Mouse (Mus musculus) retina, adult 2 months (tissue): Measurements from ENCODE around the gene Clec12a.

ENCODE experiments used
- DNase-seq: peaks from one replicate; pipeline ENCODE4 v3.0.0-alpha.2; 2012; ENCODE audit warnings: low read depth, low spot score

Gene Clec12a

GRCm38 (mm10) chr6:129374937-129375471 is 32.5 kb downstream of the Clec12a start:
- DNase-seq, result no peak

GRCm38 (mm10) chr6:129380454-129380853 is 38.0 kb downstream of the Clec12a start:
- no peak for DNase-seq

- DNase-seq, result no peak
Observed at GRCm38 (mm10) chr6:129381736-129382135, 39.2 kb downstream of the Clec12a start.

GRCm38 (mm10) chr6:129383466-129383865 is 41.0 kb downstream of the Clec12a start:
- no peak for DNase-seq

DNA sequence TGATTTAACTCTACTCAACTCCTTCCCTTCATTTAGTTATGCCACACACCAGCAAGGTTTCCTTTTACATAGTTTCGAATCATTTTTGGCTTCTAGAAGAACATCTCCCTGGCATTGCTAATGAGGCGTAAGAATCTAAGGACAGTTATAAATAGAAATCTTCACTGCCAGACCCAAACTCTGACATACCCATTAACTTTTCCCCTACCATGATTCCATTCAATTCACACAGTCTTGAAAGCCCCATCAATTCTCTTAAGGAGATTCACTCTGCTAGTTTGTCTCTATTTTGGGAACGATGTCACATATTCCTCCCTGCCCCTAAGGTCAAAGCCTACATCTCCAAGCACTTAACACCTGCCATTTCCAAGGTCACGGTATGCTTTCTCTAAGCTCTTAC is 42.5 kb downstream of the Clec12a start:
- DNase-seq, result no peak

GRCm38 (mm10) chr6:129385774-129386173 is 43.3 kb downstream of the Clec12a start, which contains the start of gene Clec12b:
TSS of gene Clec12b (minus strand) at chr6:129385874.
- no peak for DNase-seq

DNA sequence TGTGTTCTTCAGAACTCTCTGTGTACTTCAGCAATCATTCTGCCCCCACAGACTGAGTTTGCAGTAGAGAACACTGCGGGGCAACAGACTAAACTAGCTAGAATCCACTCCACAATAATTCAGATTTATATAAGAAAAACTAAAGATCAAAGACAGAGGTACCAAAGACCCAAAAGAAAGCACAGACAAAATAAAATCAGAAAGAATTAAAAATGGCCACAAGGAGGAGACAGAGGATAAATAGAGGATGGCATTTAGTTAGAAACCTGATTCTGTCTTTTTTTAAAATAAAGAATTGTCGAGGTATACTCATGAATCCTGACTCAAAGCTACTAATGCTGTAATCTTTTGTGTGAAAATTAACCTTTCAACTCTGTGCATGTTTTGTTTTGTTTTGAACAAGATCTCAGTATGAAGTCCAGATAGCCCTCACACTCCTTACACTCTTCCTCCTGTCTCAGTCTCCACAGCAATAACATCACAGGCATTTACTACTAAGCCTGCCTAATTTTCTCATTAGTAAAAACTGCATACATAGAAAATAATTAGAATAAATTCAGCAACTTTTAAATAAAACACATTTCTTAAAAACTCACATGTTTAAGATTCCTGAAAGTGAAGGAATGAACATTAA is 50.7 kb downstream of the Clec12a start:
- no peak for DNase-seq

- DNase-seq, result no peak
Observed at GRCm38 (mm10) chr6:129393732-129394131, 51.2 kb downstream of the Clec12a start.

DNA sequence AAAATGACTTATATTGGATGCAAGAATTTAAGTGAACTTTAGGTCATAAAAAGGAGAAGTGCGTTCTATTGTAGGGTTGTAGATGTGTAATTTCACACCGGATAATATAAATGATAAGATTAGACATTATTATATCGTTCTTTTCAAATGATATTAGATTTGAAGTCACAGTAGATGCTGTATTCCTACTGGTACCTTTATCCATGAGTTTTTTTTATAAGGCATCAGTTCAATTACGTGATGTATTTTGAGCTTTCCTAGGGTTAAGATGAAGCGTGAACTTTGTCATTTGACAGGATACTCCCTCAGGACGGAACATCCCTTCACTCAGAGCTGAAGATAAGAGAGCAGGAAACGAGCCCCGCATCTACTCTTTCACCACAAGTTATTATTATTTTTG is 54.5 kb downstream of the Clec12a start, which contains the start of gene Clec1b:
TSS of gene Clec1b (plus strand) at position 301 of the 400 bp plus-strand sequence.
- DNase-seq, result no peak

GRCm38 (mm10) chr6:129399945-129400344 is 57.5 kb downstream of the Clec12a start:
- DNase-seq, result peak; percentile 8

GRCm38 (mm10) chr6:129402404-129402803 is 59.9 kb downstream of the Clec12a start:
- DNase-seq, result no peak

DNA sequence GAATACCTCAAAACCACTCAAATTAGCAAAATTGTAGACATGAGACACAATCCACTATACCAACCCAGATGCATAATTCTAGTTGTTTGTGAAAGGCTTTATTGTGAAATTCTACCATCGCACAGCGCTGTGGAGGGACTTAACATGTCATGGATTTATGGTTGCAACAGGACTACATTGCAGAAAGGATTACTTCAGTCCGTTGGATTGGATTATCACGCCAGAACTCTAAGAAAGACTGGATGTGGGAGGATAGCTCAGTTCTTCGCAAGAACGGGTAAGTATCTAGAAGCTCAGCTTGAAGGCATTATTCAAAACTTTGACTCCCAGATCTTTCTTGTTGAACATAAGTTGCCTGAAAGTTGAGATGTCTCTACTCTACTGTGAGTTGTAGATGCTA is 60.9 kb downstream of the Clec12a start:
- DNase-seq, result no peak

DNA sequence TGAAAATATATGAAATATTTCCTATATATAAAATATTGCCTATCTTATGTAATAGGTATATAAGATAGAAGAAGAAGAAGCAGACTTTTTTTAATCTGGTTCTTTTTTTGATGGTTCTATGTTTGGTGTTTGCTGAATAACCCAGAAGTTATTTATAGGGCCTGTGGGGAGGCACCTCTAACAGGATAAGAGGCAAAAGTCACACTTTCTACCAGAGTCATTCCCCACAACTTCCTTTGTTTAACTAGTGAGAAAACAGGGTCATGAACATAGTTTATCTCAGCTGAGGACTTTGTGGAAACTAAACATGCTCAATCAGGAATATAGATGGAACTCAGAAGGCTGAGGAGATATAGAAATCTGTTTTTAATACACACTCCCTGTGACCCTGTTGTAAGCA is 63.5 kb downstream of the Clec12a start:
- no peak for DNase-seq

DNA sequence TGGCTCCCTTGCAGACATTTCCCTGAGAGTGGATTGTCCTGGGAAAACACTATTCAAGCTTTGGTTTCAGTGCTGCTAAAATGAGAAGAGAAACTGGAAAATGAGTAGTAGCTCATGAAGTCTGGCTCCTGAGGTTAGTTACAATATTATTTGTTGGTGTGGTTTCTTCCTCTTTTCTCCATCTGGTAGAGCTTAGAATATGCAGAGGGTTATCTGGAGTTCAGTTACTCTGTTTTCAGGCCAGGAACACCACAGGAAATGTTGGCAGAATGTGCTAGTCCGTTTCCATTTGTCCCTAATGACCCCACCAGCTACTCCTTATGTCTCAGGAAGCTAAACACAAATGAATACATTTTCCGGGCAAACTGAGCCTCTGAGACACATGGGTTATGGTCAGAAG is 64.8 kb downstream of the Clec12a start:
- DNase-seq, result no peak

DNA sequence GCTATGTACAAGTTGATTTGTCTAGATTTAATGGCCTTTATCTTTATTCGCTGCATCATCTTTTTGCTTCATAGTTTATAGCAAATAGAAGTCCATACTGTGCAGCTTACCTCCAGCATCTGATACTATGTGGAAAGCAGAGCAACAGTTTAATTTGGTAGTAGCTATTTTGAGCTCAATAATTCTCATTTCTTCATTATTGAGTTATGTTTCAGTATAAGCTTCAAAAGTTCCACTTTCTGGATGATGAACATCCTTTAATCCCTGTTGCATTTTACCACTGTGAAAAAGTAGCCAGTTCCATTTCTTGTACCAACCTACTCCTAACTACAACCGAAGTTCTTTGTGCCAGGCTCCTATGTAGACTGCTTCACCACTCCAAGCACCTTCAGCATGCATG is 66.1 kb downstream of the Clec12a start, which contains the start of gene Clec9a:
TSS of gene Clec9a (plus strand) at position 301 of the 400 bp plus-strand sequence.
- no peak for DNase-seq

DNA sequence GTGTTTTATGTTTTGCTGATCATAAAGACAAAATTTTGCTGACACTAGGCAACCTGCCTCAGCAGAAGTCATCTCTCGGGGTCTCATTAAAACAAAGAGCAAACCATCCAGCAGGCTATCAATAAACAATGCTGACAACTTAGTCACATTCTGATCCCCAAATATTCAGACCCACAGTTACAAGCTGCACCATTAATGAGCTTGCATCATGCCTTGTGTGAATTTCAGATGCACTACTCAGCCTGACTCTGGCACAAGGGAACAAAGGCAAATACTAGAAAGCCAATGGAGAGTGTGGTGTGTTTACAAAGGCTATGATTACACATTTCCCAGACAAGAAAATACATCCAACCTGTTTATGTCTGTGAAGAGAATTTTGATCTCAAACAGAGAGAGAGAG is 71.7 kb downstream of the Clec12a start:
- no peak for DNase-seq
